Mouse (Mus musculus) inflammation-experienced regulatory T-cells (primary cell): ENCODE data around the gene Lysmd2. TPM values are rescaled to one million over a fixed set of nuclear protein-coding genes. Genes with fewer than 3 reads are reported as not detected.

ENCODE experiments used
- polyA plus RNA-seq, 2 experiments: library from polyadenylated mRNA; unstranded; fragments of 100-300 nt; shearing (Covaris generic); gene quantifications; one replicate each; pipeline ENCODE4 v1.2.1; 2017

The Lysmd2 gene
- polyA plus RNA-seq: 10 to 100 TPM; 36.8 to 63.9 TPM

DNA sequence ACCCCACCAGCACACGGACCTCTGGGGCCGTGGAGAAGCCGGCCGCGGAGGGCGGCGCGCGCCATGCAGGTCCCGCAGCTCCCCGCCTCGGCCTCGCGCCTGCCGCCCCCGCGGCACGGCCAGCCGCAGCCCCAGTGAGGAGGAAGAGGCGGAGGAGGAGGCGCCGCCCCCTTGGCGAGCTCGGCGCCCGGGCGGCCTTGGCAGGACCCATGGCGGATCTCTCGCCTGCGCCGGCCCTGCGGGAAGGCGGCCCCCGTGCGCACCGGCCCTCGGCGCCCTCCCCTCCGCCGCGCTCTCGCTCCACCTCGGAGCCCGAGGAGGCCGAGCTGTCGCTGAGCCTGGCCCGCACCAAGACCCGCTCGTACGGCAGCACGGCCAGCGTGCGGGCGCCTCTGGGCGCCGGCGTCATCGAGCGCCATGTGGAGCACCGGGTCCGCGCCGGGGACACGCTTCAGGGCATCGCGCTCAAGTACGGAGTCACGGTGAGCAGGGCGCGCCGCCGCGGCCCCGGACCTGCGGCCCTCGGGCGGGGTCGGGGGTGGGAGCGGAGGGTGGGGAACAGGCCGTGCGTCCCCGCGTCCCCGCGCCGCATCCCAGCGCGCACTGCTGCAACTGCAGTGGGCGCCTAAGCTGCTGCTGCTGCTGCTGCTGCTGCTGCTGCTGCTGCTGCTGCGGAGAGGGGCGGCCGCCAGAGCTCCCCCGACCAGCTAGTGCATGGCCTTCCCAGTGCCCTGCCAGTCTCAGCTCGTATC, at the start of gene Lysmd2:
Gene Lysmd2, plus strand, starts transcription at position 186 of the 752 bp plus-strand sequence.

DNA sequence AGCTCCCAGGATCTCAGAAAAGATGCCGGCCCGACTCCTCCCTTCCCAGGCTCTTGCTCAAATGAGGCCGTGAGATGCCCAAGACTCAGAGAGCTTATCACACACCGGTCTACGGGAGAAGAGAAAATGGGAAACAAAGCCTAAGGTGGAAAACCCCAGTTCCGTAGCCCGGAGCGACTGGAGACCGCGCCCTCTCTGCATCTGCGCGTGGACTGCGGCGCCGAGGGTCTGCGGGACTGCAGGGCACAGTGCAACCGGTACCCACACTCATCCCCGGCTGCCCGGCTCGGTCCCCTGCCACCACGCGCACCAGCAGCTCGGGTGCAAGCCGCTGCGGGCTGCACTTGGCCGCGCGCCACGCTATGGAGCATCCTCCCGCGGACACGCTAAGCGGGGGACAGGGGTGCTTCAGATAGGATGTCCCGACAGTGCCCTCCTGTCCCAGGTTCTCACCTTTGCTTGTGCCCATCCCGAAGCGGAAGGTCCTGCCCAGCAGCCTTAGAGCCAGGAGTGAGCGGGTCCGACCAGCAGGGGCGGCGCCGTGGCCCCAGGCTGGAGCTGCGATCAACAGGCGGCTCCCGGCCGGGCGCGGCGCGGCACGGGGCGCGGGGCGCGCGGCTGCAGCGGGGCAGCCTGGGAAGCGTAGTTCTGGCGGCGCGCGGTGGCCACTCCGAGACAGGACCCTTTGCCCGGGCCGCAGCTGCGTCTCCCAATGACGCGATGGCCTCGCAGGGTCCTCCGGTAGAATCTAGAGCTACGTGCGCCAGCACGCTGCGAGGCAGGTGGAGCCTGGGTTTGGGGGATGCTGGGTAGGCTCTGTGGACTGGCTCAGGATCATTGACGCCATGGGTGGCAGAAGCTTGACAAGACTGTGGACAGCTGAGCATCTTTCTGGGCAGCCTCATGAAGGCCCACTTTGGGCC, 14.7 kb upstream of the Lysmd2 start, which contains the start of gene Tmod2:
Gene Tmod2, minus strand, starts transcription at position 755 of the 923 bp plus-strand sequence.

DNA sequence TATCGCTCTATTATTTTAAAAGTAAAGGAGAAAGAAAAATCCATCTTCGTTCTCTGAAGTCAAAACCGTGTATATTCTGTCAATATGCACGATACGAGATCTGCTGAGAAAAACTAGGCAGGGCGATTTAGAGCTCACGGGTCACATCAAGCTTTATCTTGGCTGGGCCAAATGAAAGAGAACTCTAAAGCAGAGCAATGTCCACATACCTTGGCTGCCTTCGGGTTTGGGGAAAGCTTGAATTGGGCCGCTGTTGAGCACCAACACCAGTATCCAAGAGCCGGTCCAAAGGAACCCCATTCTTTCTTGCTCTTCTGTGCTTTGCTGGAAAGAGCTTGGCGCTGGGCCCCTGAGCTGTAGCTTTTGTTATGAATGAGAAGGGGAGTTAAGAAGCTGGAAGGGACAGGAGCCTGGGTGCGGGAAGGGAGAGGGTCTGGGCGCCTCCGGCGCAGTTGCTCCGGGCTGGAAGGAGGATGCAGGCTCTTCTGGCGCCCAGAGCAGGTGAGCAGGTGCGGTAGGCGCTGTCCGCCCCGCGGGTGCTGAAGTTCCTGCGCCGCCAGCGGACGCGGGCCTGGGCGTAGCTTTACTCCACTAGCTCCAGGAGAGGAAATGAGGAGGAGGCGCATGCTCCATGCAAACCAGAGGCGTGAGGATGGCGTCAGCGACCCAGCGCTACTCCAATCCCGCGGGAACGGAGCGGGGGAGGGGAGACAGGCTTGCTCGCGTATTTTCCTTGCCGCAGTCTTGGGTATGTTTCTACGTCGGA, 58.1 kb downstream of the Lysmd2 start, which contains the start of gene Scg3:
Gene Scg3, minus strand, starts transcription at position 631 of the 766 bp plus-strand sequence.

Other genes with a start within 250 kb of the Lysmd2 start
- 10 to 100 TPM; 44.7 to 59.4 TPM for gene Mapk6, start 215.7 kb upstream of the Lysmd2 start, polyA plus RNA-seq
- gene Leo1, start 184.2 kb upstream of the Lysmd2 start, polyA plus RNA-seq: 10 to 100 TPM; 24.2 to 31.5 TPM
- gene Tmod3, start 66.1 kb upstream of the Lysmd2 start, polyA plus RNA-seq: 100 to 1,000 TPM; 119 to 176 TPM
- gene Tmod2, start 14.4 kb upstream of the Lysmd2 start, polyA plus RNA-seq: 1 to 10 TPM in 1 of 2 experiments, under 1 TPM in 1; 0.19 to 2.4 TPM
- gene Scg3, start 58.3 kb downstream of the Lysmd2 start, polyA plus RNA-seq: under 1 TPM in 1 of 2 experiments, not detected in 1; 0.80 TPM
- gene Bmp5, start 149.6 kb downstream of the Lysmd2 start, polyA plus RNA-seq: 1 to 10 TPM in 1 of 2 experiments, not detected in 1; 1.9 TPM